Mouse (Mus musculus): ENCODE measurements around the gene Fam161a. TPM values are rescaled to one million over a fixed set of nuclear protein-coding genes. Genes with fewer than 3 reads are reported as not detected.

Gene Fam161a
- total RNA-seq, 1 experiment: 3.7 TPM

DNA sequence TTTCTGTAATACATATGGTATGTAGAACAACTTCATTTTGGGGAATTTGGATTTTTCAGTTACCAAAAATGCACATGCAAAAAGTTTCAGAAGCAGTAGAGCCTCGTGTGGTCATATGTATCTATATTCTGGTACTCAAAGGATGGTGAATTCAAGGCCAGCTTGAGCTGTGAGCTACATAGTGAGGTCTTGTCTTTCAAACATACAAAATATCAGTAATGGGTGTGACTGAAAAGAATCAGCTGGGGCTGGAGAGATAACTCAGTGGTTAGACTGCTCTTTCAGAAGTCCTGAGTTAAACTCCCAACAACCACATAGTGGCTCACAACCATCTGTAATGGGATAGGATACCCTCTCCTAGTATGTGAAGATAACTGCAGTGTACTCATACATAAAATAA is 9.0 kb upstream of the Fam161a start:
- Histone ChIP-seq H3K9ac (ENCODE audit: insufficient read depth, low read depth, low read length, poor library complexity, severe bottlenecking) (no peak overlapping the region), H3K4me3 (ENCODE audit: insufficient read depth in 1 of 2, low read depth in 1 of 2, low read length in 2 of 2, poor library complexity in 1 of 2, severe bottlenecking in 1 of 2) (no peak overlapping the region), H3K36me3 (ENCODE audit: control insufficient read depth, insufficient read depth, low read length, poor library complexity, severe bottlenecking) (peaks cover 53% of the 10 kb centered on the region), H3K4me1 (ENCODE audit: control insufficient read depth in 2 of 2, insufficient read depth in 2 of 2, low read length in 2 of 2, poor library complexity in 1 of 2) (no peaks in the 10 kb centered on the region), H3K9me3 (ENCODE audit: control insufficient read depth, insufficient read depth, low read depth, low read length) (no peaks in the 10 kb centered on the region), H3K27ac (ENCODE audit: insufficient read depth, low read depth, low read length, poor library complexity, severe bottlenecking) (no peak overlapping the region)
- no peak for DNase-seq (ENCODE audit: low read depth, low spot score)
- in situ Hi-C loops (cut with MboI; ENCODE audit: low sequenced_read_pairs in 2 of 2, unreplicated experiment in 2 of 2): loop anchor here in 1 of 2 experiments (5.0 kb wide), 1 partner anchor 274 kb away; no protein-coding TSS in a partner anchor
- no peak for TF ChIP-seq MAFK (IDR thresholded peaks at IDR 0.05; ENCODE audit: insufficient read depth, low read depth, low read length)
- no peak for TF ChIP-seq ZC3H11A (IDR thresholded peaks at IDR 0.05; ENCODE audit: borderline replicate concordance, low read depth, low read length)
- no peak for TF ChIP-seq CHD2 (IDR thresholded peaks at IDR 0.05; ENCODE audit: low read depth, low read length)
- TF ChIP-seq ZNF384 (IDR thresholded peaks at IDR 0.05; ENCODE audit: low read depth, low read length): no peak
- no peak for TF ChIP-seq HCFC1 (IDR thresholded peaks at IDR 0.05; ENCODE audit: borderline replicate concordance, insufficient read depth, low read length)

DNA sequence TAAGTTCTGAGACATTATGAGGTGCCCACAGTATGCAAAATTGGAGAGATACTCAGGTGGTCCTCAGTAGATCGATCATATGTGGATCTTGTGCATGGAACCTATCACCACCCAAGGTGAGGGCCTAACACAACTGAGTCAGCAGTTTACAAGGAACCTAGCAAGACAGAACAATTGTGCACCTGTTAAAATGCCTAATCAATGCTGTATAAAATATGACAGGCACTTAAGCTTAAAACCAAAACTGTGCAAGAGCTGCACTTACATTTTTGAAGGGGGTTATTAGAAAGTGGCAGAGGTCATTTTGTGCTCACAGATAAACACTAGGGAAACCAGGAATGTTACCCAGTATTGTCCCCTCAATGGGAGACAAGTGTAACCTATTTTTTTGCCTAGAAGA is 2.1 kb upstream of the Fam161a start:
- no peak overlapping the region for H3K27ac ChIP-seq (ENCODE audit: insufficient read depth, low read depth, low read length, poor library complexity, severe bottlenecking)
- no peak for DNase-seq (ENCODE audit: low read depth, low spot score)
- H3K9me3 ChIP-seq (ENCODE audit: control insufficient read depth, insufficient read depth, low read depth, low read length): no peaks in the 10 kb centered on the region
- in situ Hi-C loops (cut with MboI; ENCODE audit: low sequenced_read_pairs in 2 of 2, unreplicated experiment in 2 of 2): loop anchor here in 1 of 2 experiments (5.0 kb wide), 1 partner anchor 277 kb away; no protein-coding TSS in a partner anchor
- peaks cover 26% of the 10 kb centered on the region for H3K36me3 ChIP-seq (ENCODE audit: control insufficient read depth, insufficient read depth, low read length, poor library complexity, severe bottlenecking)
- no peak overlapping the region for H3K9ac ChIP-seq (ENCODE audit: insufficient read depth, low read depth, low read length, poor library complexity, severe bottlenecking)
- no peak overlapping the region for H3K4me3 ChIP-seq (ENCODE audit: insufficient read depth in 1 of 2, low read depth in 1 of 2, low read length in 2 of 2, poor library complexity in 1 of 2, severe bottlenecking in 1 of 2)
- H3K4me1 ChIP-seq (ENCODE audit: control insufficient read depth in 2 of 2, insufficient read depth in 2 of 2, low read length in 2 of 2, poor library complexity in 1 of 2): no peaks in the 10 kb centered on the region
- TF ChIP-seq HCFC1 (IDR thresholded peaks at IDR 0.05; ENCODE audit: borderline replicate concordance, insufficient read depth, low read length) (no peak), MAFK (IDR thresholded peaks at IDR 0.05; ENCODE audit: insufficient read depth, low read depth, low read length) (peak; percentile 54)

DNA sequence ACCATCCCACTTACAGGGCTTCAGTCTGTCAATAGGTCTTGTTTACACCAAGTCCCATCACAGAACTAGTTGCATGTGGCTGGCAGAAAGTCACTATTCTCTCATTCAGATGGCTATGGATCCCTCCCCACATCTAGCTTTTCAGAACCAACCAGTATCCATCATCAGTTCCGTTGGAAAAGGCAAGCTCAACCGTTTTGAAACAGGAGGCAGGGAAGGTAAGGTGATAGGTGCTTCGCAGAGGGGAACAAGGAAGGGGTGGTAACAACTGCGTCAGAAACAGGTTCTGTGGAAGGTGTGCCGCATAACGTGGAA is 208 bp upstream of the Fam161a start:
- peaks cover 13% of the 10 kb centered on the region for H3K36me3 ChIP-seq (ENCODE audit: control insufficient read depth, insufficient read depth, low read length, poor library complexity, severe bottlenecking)
- no peak overlapping the region for H3K9ac ChIP-seq (ENCODE audit: insufficient read depth, low read depth, low read length, poor library complexity, severe bottlenecking)
- no peak overlapping the region for H3K27ac ChIP-seq (ENCODE audit: insufficient read depth, low read depth, low read length, poor library complexity, severe bottlenecking)

DNA sequence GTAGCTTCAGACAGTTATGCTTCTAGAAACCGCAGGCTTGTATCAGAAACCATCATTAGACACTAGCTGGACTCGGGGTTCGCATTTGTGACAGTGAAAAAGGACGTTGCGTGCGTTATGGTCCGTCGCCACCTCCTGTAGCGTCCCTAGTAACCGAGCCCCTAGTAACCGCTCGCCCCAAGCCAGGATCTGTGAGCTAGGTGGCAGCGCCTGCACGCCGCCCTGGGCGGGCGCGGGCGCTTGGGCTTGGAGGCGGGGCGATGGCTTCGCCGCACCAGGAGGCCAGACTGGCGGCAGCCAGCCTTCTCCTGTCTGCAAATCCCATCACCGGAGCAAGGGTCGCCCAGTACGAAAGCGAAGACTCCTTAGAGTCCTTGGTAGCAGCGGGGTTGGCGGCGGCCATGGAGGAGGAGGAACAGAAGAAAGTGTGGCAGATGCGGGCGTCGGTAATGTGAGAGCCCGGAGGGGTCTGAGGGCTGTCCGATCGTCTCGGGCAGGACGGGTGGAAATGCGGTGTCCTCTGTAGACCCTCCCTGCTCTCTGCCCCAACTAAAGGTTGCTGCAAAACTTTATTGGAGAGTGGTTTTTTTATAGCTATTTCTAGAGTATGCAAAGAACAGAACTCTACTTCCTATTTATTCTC is 971 bp downstream of the Fam161a start:
- no peak for TF ChIP-seq CHD2 (IDR thresholded peaks at IDR 0.05; ENCODE audit: low read depth, low read length)
- peak; percentile 20; the same call in 1 of the 2 replicates for TF ChIP-seq HCFC1 (IDR thresholded peaks at IDR 0.05; ENCODE audit: borderline replicate concordance, insufficient read depth, low read length)
- Histone ChIP-seq H3K27ac (ENCODE audit: insufficient read depth, low read depth, low read length, poor library complexity, severe bottlenecking) (peak overlapping the region; percentile 4; the same call in 1 of the 2 replicates), H3K4me1 (ENCODE audit: control insufficient read depth in 2 of 2, insufficient read depth in 2 of 2, low read length in 2 of 2, poor library complexity in 1 of 2) (no peaks in the 10 kb centered on the region), H3K9ac (ENCODE audit: insufficient read depth, low read depth, low read length, poor library complexity, severe bottlenecking) (peak overlapping the region; percentile 78), H3K36me3 (ENCODE audit: control insufficient read depth, insufficient read depth, low read length, poor library complexity, severe bottlenecking) (peaks cover 7% of the 10 kb centered on the region), H3K4me3 (ENCODE audit: insufficient read depth in 1 of 2, low read depth in 1 of 2, low read length in 2 of 2, poor library complexity in 1 of 2, severe bottlenecking in 1 of 2) (peak overlapping the region; percentile 66 to 85), H3K9me3 (ENCODE audit: control insufficient read depth, insufficient read depth, low read depth, low read length) (no peaks in the 10 kb centered on the region)
- DNase-seq (ENCODE audit: low read depth, low spot score): peak; percentile 83
- in situ Hi-C loops (cut with MboI; ENCODE audit: low sequenced_read_pairs in 2 of 2, unreplicated experiment in 2 of 2): loop anchor here in 1 of 2 experiments (5.0 kb wide), 1 partner anchor 274 kb away; no protein-coding TSS in a partner anchor

More for the DNA sequence above, 208 bp upstream of the Fam161a start:
- TF ChIP-seq ZNF384 (IDR thresholded peaks at IDR 0.05; ENCODE audit: low read depth, low read length) (no peak), MAFK (IDR thresholded peaks at IDR 0.05; ENCODE audit: insufficient read depth, low read depth, low read length) (no peak), CHD2 (IDR thresholded peaks at IDR 0.05; ENCODE audit: low read depth, low read length) (no peak), HCFC1 (IDR thresholded peaks at IDR 0.05; ENCODE audit: borderline replicate concordance, insufficient read depth, low read length) (no peak), ZC3H11A (IDR thresholded peaks at IDR 0.05; ENCODE audit: borderline replicate concordance, low read depth, low read length) (no peak)
- H3K9me3 ChIP-seq (ENCODE audit: control insufficient read depth, insufficient read depth, low read depth, low read length): no peaks in the 10 kb centered on the region
- no peaks in the 10 kb centered on the region for H3K4me1 ChIP-seq (ENCODE audit: control insufficient read depth in 2 of 2, insufficient read depth in 2 of 2, low read length in 2 of 2, poor library complexity in 1 of 2)
- in situ Hi-C loops (cut with MboI; ENCODE audit: low sequenced_read_pairs in 2 of 2, unreplicated experiment in 2 of 2): loop anchor here in 1 of 2 experiments (5.0 kb wide), 1 partner anchor 275 kb away; no protein-coding TSS in a partner anchor
- DNase-seq (ENCODE audit: low read depth, low spot score): no peak
- H3K4me3 ChIP-seq (ENCODE audit: insufficient read depth in 1 of 2, low read depth in 1 of 2, low read length in 2 of 2, poor library complexity in 1 of 2, severe bottlenecking in 1 of 2): peak overlapping the region; percentile 16 to 40

DNA sequence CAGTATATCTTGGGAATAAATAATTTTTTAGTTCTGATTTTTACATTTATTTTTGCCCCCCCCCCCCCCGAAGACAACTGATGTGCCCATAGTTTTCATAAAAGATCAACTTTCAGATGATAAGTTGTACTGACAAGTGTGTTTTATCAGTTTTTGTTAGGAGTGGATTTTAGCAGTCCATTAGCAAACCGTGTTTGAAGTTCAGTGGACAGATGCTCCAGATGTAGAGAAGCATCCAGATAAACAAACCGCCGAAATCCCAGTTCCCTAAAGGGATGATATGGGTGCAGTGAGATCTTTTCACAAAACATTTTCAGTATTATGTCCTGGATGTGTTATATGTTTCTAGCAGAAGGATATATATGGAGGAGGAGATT is 1.5 kb downstream of the Fam161a start:
- in situ Hi-C loops (cut with MboI; ENCODE audit: low sequenced_read_pairs in 2 of 2, unreplicated experiment in 2 of 2): loop anchor here in 1 of 2 experiments (5.0 kb wide), 1 partner anchor 273 kb away; no protein-coding TSS in a partner anchor
- peaks cover 4% of the 10 kb centered on the region for H3K36me3 ChIP-seq (ENCODE audit: control insufficient read depth, insufficient read depth, low read length, poor library complexity, severe bottlenecking)
- no peak overlapping the region for H3K27ac ChIP-seq (ENCODE audit: insufficient read depth, low read depth, low read length, poor library complexity, severe bottlenecking)
- H3K4me1 ChIP-seq (ENCODE audit: control insufficient read depth in 2 of 2, insufficient read depth in 2 of 2, low read length in 2 of 2, poor library complexity in 1 of 2): no peaks in the 10 kb centered on the region
- peak overlapping the region; percentile 66 to 85; a peak in 3 of 4 replicates for H3K4me3 ChIP-seq (ENCODE audit: insufficient read depth in 1 of 2, low read depth in 1 of 2, low read length in 2 of 2, poor library complexity in 1 of 2, severe bottlenecking in 1 of 2)
- H3K9ac ChIP-seq (ENCODE audit: insufficient read depth, low read depth, low read length, poor library complexity, severe bottlenecking): no peak overlapping the region
- no peak for DNase-seq (ENCODE audit: low read depth, low spot score)
- no peaks in the 10 kb centered on the region for H3K9me3 ChIP-seq (ENCODE audit: control insufficient read depth, insufficient read depth, low read depth, low read length)
- no peak for TF ChIP-seq ZC3H11A (IDR thresholded peaks at IDR 0.05; ENCODE audit: borderline replicate concordance, low read depth, low read length)

Data from ES-E14 (cell line).